Mouse (Mus musculus) limb, embryonic 14.5 days (tissue): ENCODE results near the gene Rnf31. TPM values are rescaled to one million over a fixed set of nuclear protein-coding genes. Genes with fewer than 3 reads are reported as not detected.

ENCODE experiments used
- ATAC-seq: fragments of 200-750 bp; cut with Nextera tagmentation; 2 replicates; pipeline ENCODE4 v1.8.0; 2017; ENCODE audit warnings: low read depth, moderate number of reproducible peaks, moderate TSS enrichment; ENCODE audit not compliant: low FRiP score
- DNase-seq: peaks from one replicate; pipeline ENCODE4 v3.0.0-alpha.2; 2015; ENCODE audit warnings: low spot score
- H3K27ac ChIP-seq: fragments of 300-500 bp; sonication (generic); replicated peaks from 2 replicates; pipeline ENCODE4 v1.5.1; 2014; ENCODE audit warnings: low read depth, mild to moderate bottlenecking, low read length, moderate library complexity, mixed read lengths
- H3K27me3 ChIP-seq: fragments of 300-500 bp; sonication (generic); 2 replicates; pipeline ENCODE4 v1.6.1; 2014; ENCODE audit warnings: low read length, mixed read lengths; ENCODE audit not compliant: control insufficient read depth, insufficient read depth
- H3K36me3 ChIP-seq: fragments of 300-500 bp; sonication (generic); 2 replicates; pipeline ENCODE4 v1.6.1; 2014; ENCODE audit warnings: mild to moderate bottlenecking, low read length, moderate library complexity, mixed read lengths; ENCODE audit not compliant: control insufficient read depth, insufficient read depth
- H3K4me1 ChIP-seq: fragments of 300-500 bp; sonication (generic); 2 replicates; pipeline ENCODE4 v1.6.1; 2014; ENCODE audit warnings: antibody characterized with exemption, low read length, mixed read lengths; ENCODE audit not compliant: control insufficient read depth, insufficient read depth
- H3K4me2 ChIP-seq: fragments of 300-500 bp; sonication (generic); replicated peaks from 2 replicates; pipeline ENCODE4 v1.6.1; 2014; ENCODE audit warnings: low read depth, mild to moderate bottlenecking, low read length, moderate library complexity; ENCODE audit not compliant: severe bottlenecking
- H3K4me3 ChIP-seq: fragments of 300-500 bp; sonication (generic); replicated peaks from 2 replicates; pipeline ENCODE4 v1.5.1; 2014; ENCODE audit warnings: low read length
- H3K9ac ChIP-seq: fragments of 300-500 bp; sonication (generic); 2 replicates; pipeline ENCODE4 v1.6.1; 2014; ENCODE audit warnings: mild to moderate bottlenecking, low read depth, low read length, moderate library complexity; ENCODE audit not compliant: severe bottlenecking
- H3K9me3 ChIP-seq: fragments of 300-500 bp; sonication (generic); 2 replicates; pipeline ENCODE4 v1.6.1; 2016; ENCODE audit warnings: low read length; ENCODE audit not compliant: control insufficient read depth
- POLR2A ChIP-seq: fragments of 200-500 bp; IDR thresholded peaks from 2 replicates; pipeline ENCODE4 v1.8.0; 2012; ENCODE audit warnings: inconsistent platforms, mild to moderate bottlenecking, moderate library complexity, borderline replicate concordance; ENCODE audit not compliant: insufficient read depth, insufficient read length; ENCODE audit errors: extremely low read depth
- whole genome bisulfite sequencing: fragments of 180-500 bp; shearing (Covaris S2); extraction: QIAGEN DNeasy Blood & Tissue Kit; methylation state at CpG from one replicate; pipeline ENCODE4 v1.1.7; 2014; 5-methylcytosine and 5-hydroxymethylcytosine counted together
- polyA plus RNA-seq, 2 experiments: library from polyadenylated mRNA; depleted of rRNA in 1 of 2; stranded (reverse) in 1 of 2; unstranded in 1 of 2; fragments of >200 nt; fragmentation: Nextera tagmentation in 1 of 2; extraction: Ambion mirVana in 1 of 2; gene quantifications; 2 replicates each; pipeline versions ENCODE4 v1.2.1 to v1.2.3; 2012 to 2014

The Rnf31 gene
- polyA plus RNA-seq, 2 experiments = 13.1 to 23.0 TPM

DNA sequence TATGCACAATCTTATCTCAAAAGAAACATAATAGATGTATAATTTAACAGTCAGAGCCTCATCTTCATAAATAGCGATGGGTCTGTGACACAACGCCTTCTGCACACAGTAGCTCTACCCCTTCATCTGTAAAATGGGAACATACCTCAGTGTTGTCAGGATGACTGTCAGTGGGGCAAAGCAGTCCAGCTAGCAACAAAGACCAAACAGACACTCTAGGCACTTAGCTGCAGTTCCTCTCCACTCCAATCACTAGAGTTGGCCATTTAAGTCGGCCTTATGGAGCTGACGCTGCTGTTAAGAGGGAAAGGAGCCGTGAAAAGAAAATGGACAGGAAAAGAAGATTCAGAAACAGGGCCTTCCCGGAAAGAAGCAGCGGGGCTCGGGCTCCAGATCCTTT is 39.7 kb upstream of the Rnf31 start:
- ATAC-seq (no peak), DNase-seq (no peak)
- Histone ChIP-seq H3K27me3 (no peaks in the 10 kb centered on the region), H3K36me3 (peaks cover 34% of the 10 kb centered on the region), H3K4me2 (no peak overlapping the region), H3K4me1 (no peaks in the 10 kb centered on the region), H3K27ac (no peak overlapping the region), H3K4me3 (no peak overlapping the region), H3K9ac (no peak overlapping the region), H3K9me3 (no peaks in the 10 kb centered on the region)
- WGBS = 91% methylated on average over 8 of the region's 8 CpGs
- no peak for TF ChIP-seq POLR2A

GRCm38 (mm10) chr14:55554635-55555034 is 36.9 kb upstream of the Rnf31 start:
- Histone ChIP-seq H3K9ac (no peak overlapping the region), H3K9me3 (no peaks in the 10 kb centered on the region), H3K36me3 (peaks cover 8% of the 10 kb centered on the region), H3K4me1 (no peaks in the 10 kb centered on the region), H3K27me3 (no peaks in the 10 kb centered on the region), H3K4me2 (no peak overlapping the region), H3K27ac (no peak overlapping the region), H3K4me3 (no peak overlapping the region)
- no peak for DNase-seq
- TF ChIP-seq POLR2A = no peak
- no peak for ATAC-seq

GRCm38 (mm10) chr14:55555788-55556187 is 35.7 kb upstream of the Rnf31 start:
- Histone ChIP-seq H3K27me3 (no peaks in the 10 kb centered on the region), H3K9me3 (no peaks in the 10 kb centered on the region), H3K9ac (no peak overlapping the region), H3K4me1 (no peaks in the 10 kb centered on the region), H3K4me3 (no peak overlapping the region), H3K27ac (no peak overlapping the region), H3K36me3 (no peaks in the 10 kb centered on the region), H3K4me2 (no peak overlapping the region)
- DNase-seq (no peak), ATAC-seq (no peak)
- TF ChIP-seq POLR2A = no peak
- WGBS = 74% methylated on average over 3 of the region's 3 CpGs

DNA sequence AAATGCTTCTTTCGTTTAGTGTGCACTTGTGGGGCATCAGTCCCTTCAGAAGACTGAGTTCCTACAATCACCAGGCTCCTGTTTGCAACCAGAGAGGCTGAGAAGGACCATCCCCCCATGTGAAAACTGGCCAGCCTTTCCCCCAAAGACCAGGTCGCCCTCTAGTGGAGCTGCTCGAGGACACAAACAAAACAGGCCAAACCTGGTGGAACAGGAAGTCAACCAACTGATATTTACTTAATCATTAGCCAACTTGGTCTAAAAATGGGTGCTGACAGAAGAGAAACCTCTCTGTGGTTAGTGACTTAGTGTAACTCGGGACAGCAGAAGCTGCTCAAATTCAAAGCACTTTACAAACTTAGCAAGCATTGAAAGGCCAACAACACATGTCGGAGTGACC is 34.5 kb upstream of the Rnf31 start:
- Histone ChIP-seq H3K4me3 (no peak overlapping the region), H3K9me3 (no peaks in the 10 kb centered on the region), H3K36me3 (no peaks in the 10 kb centered on the region), H3K27me3 (no peaks in the 10 kb centered on the region), H3K27ac (no peak overlapping the region), H3K4me1 (peaks cover 5% of the 10 kb centered on the region), H3K4me2 (no peak overlapping the region), H3K9ac (no peak overlapping the region)
- DNase-seq (peak; percentile 52), ATAC-seq (no peak)
- no peak for TF ChIP-seq POLR2A
- 26% methylated on average over 5 of the region's 5 CpGs for WGBS

- Histone ChIP-seq H3K4me2 (no peak overlapping the region), H3K9me3 (no peaks in the 10 kb centered on the region), H3K4me1 (peaks cover 5% of the 10 kb centered on the region), H3K9ac (no peak overlapping the region), H3K36me3 (no peaks in the 10 kb centered on the region), H3K4me3 (no peak overlapping the region), H3K27ac (no peak overlapping the region), H3K27me3 (no peaks in the 10 kb centered on the region)
- ATAC-seq = no peak
- 93% methylated on average over 3 of the region's 3 CpGs for WGBS
- no peak for TF ChIP-seq POLR2A
- no peak for DNase-seq
These were observed 33.9 kb upstream of the Rnf31 start for GRCm38 (mm10) chr14:55557587-55557986.
